Mouse (Mus musculus) neural tube, embryonic 12.5 days (tissue): ENCODE measurements at regions not wholly inside any gene's neighbourhood (a gene's known extent, or its start where the extent isn't known, plus 50 kb on each side); places are given as distances from the start of the nearest gene placed in this dataset.

Experiments
- ATAC-seq: fragments of 200-750 bp; cut with Nextera tagmentation; 2 replicates; pipeline ENCODE4 v1.8.0; 2017; ENCODE audit warnings: low read depth, mild to moderate bottlenecking, moderate TSS enrichment, moderate library complexity; ENCODE audit not compliant: low FRiP score
- H3K27ac ChIP-seq: fragments of 300-500 bp; sonication (generic); 2 replicates; pipeline ENCODE4 v1.5.1; 2016
- H3K27me3 ChIP-seq: fragments of 300-500 bp; sonication (generic); replicated peaks from 2 replicates; pipeline ENCODE4 v1.6.1; 2016; ENCODE audit warnings: mild to moderate bottlenecking
- H3K36me3 ChIP-seq: fragments of 300-500 bp; sonication (generic); 2 replicates; pipeline ENCODE4 v1.6.1; 2016; ENCODE audit warnings: mild to moderate bottlenecking
- H3K4me1 ChIP-seq: fragments of 300-500 bp; sonication (generic); 2 replicates; pipeline ENCODE4 v1.6.1; 2016
- H3K4me2 ChIP-seq: fragments of 300-500 bp; sonication (generic); replicated peaks from 2 replicates; pipeline ENCODE4 v1.6.1; 2016; ENCODE audit warnings: mild to moderate bottlenecking
- H3K4me3 ChIP-seq: fragments of 300-500 bp; sonication (generic); 2 replicates; pipeline ENCODE4 v1.5.1; 2016
- H3K9ac ChIP-seq: fragments of 300-500 bp; sonication (generic); 2 replicates; pipeline ENCODE4 v1.6.1; 2016; ENCODE audit warnings: mild to moderate bottlenecking
- H3K9me3 ChIP-seq: fragments of 300-500 bp; sonication (generic); 2 replicates; pipeline ENCODE4 v1.6.1; 2016; ENCODE audit warnings: mild to moderate bottlenecking
- WGBS: fragments of 180-500 bp; shearing (Covaris S2); methylation state at CpG from one replicate; pipeline ENCODE4 v1.1.7; 2016; 5-methylcytosine and 5-hydroxymethylcytosine counted together

DNA sequence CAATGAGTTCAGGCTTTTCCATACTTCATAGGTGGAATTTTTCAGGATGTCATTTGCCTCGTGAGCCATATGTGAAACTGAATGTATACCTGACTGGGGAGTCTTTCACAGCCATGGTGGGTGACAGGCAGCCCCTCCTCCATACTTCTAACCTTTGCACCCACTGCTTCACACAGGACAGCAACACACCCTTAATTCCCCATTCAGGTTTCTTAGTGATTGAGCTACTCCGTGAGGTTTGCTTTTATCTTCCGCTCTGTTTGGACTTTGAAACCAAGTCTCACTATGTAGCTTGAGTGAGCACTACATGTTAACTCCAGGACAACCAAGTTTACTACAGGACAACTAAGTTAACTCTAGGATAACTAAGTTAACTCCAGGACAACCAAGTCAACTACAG is 381.4 kb downstream of the Matn1 start:
- H3K27me3 ChIP-seq, result no peaks in the 10 kb centered on the region
- no peak overlapping the region for H3K4me2 ChIP-seq
- no peak for ATAC-seq
- H3K4me1 ChIP-seq, result no peaks in the 10 kb centered on the region
- H3K27ac ChIP-seq, result no peak overlapping the region
- no peak overlapping the region for H3K4me3 ChIP-seq
- H3K36me3 ChIP-seq, result no peaks in the 10 kb centered on the region
- H3K9me3 ChIP-seq, result no peaks in the 10 kb centered on the region
- H3K9ac ChIP-seq, result no peak overlapping the region
- 94% methylated on average over 3 of the region's 3 CpGs for WGBS

DNA sequence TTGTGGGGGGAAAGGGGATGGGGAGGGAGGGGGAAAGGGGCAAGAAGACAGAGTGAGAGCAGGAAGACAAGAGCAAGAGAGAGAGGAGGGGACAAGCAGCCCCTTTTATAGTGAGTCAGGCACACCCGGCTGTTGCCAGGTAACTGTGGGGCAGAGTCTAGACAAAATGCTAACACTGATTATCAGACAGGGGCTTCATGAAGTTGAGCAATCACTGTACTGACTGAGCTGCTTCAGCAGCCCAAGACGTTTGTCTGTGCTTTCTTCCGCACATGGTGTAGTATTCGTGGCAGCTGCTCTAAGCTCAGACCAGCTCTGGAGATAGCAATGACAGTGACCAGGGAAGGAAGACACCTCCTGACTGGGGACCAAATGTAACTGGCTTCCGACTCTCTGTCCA is 385.2 kb downstream of the Matn1 start:
- Histone ChIP-seq H3K27ac (no peak overlapping the region), H3K9me3 (no peaks in the 10 kb centered on the region), H3K4me1 (no peaks in the 10 kb centered on the region), H3K36me3 (no peaks in the 10 kb centered on the region), H3K27me3 (no peaks in the 10 kb centered on the region), H3K9ac (no peak overlapping the region), H3K4me3 (no peak overlapping the region), H3K4me2 (no peak overlapping the region)
- WGBS, result 61% methylated on average over 5 of the region's 5 CpGs
- no peak for ATAC-seq

DNA sequence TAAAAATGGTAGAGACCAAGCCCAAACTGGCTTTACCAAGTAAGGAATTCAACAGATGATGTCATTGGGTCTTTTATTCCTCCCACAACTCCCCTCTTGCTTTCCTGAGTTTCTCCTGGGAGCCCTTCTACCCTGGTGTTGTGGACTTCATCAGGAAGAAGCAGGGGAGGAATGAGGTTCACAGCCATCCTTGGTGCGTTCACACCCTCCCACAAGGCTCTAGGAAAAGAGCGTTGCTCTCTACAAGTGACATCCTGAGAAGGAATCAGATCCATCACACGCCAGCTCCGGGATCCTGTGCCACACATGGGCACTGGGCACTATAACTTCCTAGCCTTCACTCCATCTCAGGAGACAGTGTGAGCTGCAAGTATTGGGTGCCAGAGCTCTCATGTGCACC is 387.5 kb downstream of the Matn1 start:
- no peak overlapping the region for H3K9ac ChIP-seq

DNA sequence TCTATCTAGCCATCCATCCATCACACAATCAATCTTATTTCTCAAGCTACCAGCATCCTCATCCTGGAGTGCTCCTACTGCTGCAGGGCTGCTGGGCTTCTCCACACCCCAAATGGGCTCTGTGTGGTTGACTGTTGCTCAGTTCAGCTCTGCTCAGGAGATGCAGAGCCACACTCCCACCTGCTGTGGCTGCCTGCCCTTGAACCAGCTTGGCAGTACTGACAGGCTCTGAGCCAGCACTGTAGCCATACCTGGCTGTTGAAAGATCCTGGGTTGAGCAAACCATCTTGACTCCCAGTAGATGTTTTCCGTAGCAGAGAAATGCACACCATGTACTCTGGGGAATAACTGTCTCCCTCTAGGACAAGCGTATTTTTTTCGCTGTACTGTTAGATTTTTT is 392.6 kb downstream of the Matn1 start:
- no peaks in the 10 kb centered on the region for H3K36me3 ChIP-seq
- H3K27me3 ChIP-seq, result no peaks in the 10 kb centered on the region
- no peak overlapping the region for H3K27ac ChIP-seq
- 89% methylated on average over 3 of the region's 3 CpGs for WGBS
- ATAC-seq, result no peak
- H3K4me1 ChIP-seq, result peaks cover 8% of the 10 kb centered on the region
- no peak overlapping the region for H3K9ac ChIP-seq
- no peak overlapping the region for H3K4me3 ChIP-seq
- no peak overlapping the region for H3K4me2 ChIP-seq
- no peaks in the 10 kb centered on the region for H3K9me3 ChIP-seq

More for the DNA sequence above, 387.5 kb downstream of the Matn1 start:
- H3K4me2 ChIP-seq, result no peak overlapping the region
- ATAC-seq, result no peak
- H3K27ac ChIP-seq, result no peak overlapping the region
- WGBS, result 93% methylated on average over 4 of the region's 4 CpGs
- no peaks in the 10 kb centered on the region for H3K4me1 ChIP-seq
- H3K9me3 ChIP-seq, result no peaks in the 10 kb centered on the region
- no peaks in the 10 kb centered on the region for H3K36me3 ChIP-seq
- no peaks in the 10 kb centered on the region for H3K27me3 ChIP-seq
- no peak overlapping the region for H3K4me3 ChIP-seq

DNA sequence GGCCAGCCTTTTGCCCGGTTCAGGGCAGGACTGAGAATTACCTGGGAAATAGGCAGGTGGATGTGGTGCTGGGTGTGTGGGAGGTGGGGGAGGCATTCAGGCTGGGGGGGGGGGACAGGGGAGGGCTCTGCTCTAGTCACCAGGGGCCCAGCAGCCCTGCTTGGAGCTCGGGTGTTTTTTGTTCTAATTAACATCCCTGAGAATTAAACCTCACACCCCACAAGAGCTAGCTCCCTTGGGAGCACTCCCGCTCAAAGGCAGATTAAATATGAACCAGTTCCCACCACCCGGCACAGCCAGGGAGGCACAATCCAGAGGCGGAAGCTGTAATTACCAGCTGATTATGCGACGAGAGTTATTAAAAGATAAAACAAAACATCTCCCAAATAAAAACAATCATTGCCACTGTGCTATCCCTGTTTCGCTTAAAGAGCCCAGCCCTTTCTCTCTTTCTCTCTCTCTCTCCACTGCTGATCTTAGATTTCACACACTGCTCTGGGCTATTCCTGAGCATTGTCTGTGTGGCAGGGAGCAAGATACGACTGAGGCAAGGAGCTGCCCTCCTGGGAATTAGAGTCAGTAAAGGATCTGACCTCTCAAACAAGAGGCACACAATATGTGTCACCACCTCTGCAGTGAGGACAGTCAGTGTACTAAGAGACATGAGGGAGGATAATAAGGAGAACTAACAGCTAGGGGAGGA is 397.0 kb downstream of the Matn1 start:
- Histone ChIP-seq H3K4me1 (peaks cover 8% of the 10 kb centered on the region), H3K27me3 (no peaks in the 10 kb centered on the region), H3K27ac (no peak overlapping the region), H3K36me3 (no peaks in the 10 kb centered on the region), H3K9ac (no peak overlapping the region), H3K4me3 (no peak overlapping the region), H3K9me3 (no peaks in the 10 kb centered on the region), H3K4me2 (no peak overlapping the region)
- ATAC-seq, result no peak
- 46% methylated on average over 9 of the region's 9 CpGs for WGBS

DNA sequence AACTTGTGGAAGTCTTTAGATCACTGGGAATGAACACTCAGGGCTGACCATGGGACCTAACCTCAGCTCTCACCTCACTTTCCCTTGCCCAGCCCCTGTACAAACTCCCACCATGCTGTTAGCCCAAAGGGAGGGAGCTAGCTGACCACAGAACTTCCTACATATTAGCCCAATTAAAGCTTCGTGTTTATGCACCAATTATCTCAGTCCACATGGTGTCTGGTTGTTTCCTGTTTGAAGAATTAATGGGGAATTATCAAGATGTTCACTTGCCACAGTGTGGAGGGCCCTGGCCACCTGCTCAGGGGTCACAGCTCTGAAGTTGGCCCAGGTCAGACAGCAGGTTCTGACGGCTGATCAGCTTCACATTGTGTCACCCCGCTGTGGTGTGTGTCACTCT is 402.5 kb downstream of the Matn1 start:
- no peaks in the 10 kb centered on the region for H3K27me3 ChIP-seq
- ATAC-seq, result no peak
- H3K27ac ChIP-seq, result no peak overlapping the region
- WGBS, result 75% methylated on average over 3 of the region's 3 CpGs
- 0 out of 2 replicates have a peak, but pooled peaks cover 5% of the 10 kb centered on the region for H3K4me1 ChIP-seq
- H3K4me2 ChIP-seq, result no peak overlapping the region
- no peak overlapping the region for H3K4me3 ChIP-seq
- H3K36me3 ChIP-seq, result no peaks in the 10 kb centered on the region
- H3K9me3 ChIP-seq, result no peaks in the 10 kb centered on the region
- no peak overlapping the region for H3K9ac ChIP-seq

DNA sequence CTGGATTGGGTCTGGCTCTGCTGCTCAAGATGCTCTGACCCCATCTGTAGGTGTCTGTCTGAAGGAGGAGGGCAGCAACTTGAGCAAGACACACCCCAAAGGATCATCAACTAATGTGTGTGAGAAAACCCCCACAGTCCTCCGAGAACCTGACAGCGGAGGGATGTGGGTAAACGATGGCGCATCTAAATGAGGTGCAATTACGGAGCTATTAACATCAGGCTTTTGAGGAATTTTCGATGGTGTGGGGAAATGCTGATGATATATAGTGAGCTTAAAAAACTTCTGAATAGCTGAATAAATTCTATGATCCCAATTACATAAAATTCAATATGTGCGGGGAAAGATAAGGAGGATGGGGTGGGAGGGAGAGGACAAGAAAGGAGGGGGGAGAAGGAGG is 406.1 kb downstream of the Matn1 start:
- Histone ChIP-seq H3K36me3 (no peaks in the 10 kb centered on the region), H3K9ac (no peak overlapping the region), H3K27me3 (no peaks in the 10 kb centered on the region), H3K27ac (no peak overlapping the region), H3K4me2 (no peak overlapping the region), H3K9me3 (no peaks in the 10 kb centered on the region), H3K4me3 (no peak overlapping the region), H3K4me1 (0 out of 2 replicates have a peak, but pooled peaks cover 5% of the 10 kb centered on the region)
- ATAC-seq, result no peak
- WGBS, result 20% methylated on average over 7 of the region's 7 CpGs

DNA sequence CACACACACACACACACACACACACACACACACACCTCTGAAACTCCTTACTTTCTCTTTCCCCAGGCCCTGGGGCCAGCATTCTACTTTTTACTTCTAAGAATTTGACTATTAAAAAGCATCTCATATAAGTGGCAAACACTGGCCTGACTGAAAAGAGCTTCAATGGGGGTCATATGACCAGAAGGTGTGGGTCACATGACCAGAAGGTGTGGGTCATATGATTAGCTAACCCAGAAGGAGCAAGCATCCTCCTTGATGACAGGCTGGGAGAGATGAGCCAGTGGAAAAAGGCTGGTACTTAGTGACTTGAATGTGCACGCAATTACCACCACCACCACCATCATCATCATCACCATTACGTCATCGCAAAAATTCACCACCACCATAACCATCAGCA is 410.7 kb downstream of the Matn1 start:
- Histone ChIP-seq H3K9me3 (no peaks in the 10 kb centered on the region), H3K36me3 (no peaks in the 10 kb centered on the region), H3K9ac (no peak overlapping the region), H3K4me2 (no peak overlapping the region), H3K4me1 (0 out of 2 replicates have a peak, but pooled peaks cover 4% of the 10 kb centered on the region), H3K4me3 (no peak overlapping the region), H3K27me3 (no peaks in the 10 kb centered on the region), H3K27ac (no peak overlapping the region)
- no peak for ATAC-seq
- 94% methylated on average over 3 of the region's 3 CpGs for WGBS

DNA sequence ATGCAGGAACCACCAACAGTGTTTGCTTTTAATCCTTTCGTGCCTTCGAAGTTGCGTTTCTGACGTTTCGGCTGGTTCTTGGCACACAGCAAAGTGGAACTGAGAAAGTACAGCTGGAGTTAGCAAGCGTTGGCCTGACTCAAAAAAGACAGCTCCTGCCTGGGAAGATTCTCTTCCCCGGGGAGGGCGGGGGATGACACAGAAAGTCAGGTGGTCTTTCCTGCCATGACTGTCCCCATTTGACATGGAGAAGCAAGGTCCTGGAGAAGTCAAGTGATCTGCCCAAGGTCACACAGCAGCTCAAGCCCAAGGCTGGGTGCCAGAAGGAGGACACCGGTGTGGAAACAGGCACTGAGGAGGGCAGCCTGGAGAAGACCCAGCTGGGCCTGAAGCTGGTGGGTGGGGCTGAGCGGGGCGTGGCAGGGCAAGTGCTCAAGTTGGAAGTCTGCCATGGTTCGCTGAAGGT is 411.4 kb downstream of the Matn1 start:
- H3K27ac ChIP-seq, result no peak overlapping the region
- WGBS, result 93% methylated on average over 12 of the region's 12 CpGs
- H3K36me3 ChIP-seq, result no peaks in the 10 kb centered on the region
- no peak overlapping the region for H3K4me3 ChIP-seq
- ATAC-seq, result no peak
- no peak overlapping the region for H3K9ac ChIP-seq
- H3K4me1 ChIP-seq, result no peaks in the 10 kb centered on the region
- H3K4me2 ChIP-seq, result no peak overlapping the region
- no peaks in the 10 kb centered on the region for H3K9me3 ChIP-seq
- no peaks in the 10 kb centered on the region for H3K27me3 ChIP-seq

DNA sequence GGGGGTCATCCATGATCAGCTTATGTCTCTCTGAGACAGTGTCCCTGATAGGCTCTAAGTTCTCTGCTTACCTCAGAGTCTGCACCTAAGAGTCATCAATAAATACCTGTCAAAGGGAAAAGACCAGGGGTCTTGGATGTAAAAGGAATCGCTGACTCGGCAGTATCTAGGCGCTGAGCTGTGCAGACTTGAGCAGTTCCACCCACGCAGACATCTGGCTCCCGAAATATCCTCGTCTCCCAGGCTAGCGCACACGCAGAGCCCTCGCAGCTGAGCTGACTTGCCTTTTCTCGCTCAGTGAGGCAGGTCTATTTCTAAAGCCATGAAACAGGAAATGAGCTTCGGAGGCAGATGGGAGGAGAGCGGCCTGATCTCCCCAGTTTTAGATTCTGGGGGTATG is 412.1 kb downstream of the Matn1 start:
- Histone ChIP-seq H3K27me3 (no peaks in the 10 kb centered on the region), H3K9me3 (no peaks in the 10 kb centered on the region), H3K27ac (no peak overlapping the region), H3K9ac (no peak overlapping the region), H3K36me3 (no peaks in the 10 kb centered on the region), H3K4me2 (no peak overlapping the region), H3K4me1 (no peaks in the 10 kb centered on the region), H3K4me3 (no peak overlapping the region)
- WGBS, result 84% methylated on average over 12 of the region's 12 CpGs
- no peak for ATAC-seq

DNA sequence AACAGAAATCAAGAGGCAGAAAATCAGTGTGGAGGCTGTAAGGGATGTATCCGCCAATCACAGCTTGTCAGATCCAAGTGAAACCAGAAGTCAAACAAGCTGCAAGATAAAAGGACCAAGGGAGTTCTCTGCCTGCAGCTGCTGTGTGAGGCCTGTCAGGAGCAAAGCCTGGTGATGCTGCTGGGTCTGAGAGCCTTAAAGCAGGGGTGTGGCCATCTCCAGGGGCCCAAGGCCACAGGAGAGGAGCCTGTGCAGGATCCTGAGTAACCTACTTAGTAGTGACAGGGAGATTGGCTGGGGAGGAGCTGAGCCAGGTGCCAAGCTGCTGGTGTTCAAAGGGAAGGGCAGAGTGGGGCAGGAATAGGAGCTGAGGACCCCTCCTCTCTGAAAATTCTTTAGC is 418.8 kb downstream of the Matn1 start:
- Histone ChIP-seq H3K27ac (no peak overlapping the region), H3K4me1 (no peaks in the 10 kb centered on the region), H3K36me3 (no peaks in the 10 kb centered on the region), H3K9ac (no peak overlapping the region), H3K4me3 (no peak overlapping the region), H3K9me3 (no peaks in the 10 kb centered on the region), H3K27me3 (no peaks in the 10 kb centered on the region), H3K4me2 (no peak overlapping the region)
- no peak for ATAC-seq
- WGBS, result 63% methylated on average over 1 of the region's 1 CpGs

DNA sequence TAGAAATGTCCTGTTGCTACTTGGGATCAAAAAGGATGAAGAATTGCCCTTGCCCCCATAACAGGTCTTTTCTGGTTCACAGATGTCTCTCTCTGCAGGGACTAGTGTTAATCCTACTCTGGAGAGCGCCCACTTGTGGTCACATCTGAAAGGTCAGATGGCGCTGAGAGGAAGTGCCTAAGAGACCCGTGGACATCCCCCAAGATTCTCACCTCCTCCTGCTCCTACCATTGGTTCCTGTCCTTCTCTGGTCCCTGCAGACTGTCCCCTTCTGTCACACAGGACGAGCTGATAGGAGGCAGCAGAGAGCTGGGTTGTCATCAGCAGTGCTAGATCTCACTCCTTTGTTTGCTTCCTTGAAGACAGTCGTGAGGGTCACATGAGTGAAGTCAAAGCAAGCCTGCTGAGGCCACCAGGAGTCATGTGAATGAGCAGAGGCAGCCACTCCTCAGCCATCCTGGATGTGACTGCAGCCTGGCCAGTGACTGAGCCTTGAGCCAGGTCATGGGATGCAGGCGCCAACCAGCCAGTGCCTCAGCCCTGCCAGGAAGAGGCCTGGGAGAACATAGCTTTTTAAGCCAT is 420.6 kb downstream of the Matn1 start:
- Histone ChIP-seq H3K27ac (no peak overlapping the region), H3K4me2 (no peak overlapping the region), H3K27me3 (no peaks in the 10 kb centered on the region), H3K4me3 (no peak overlapping the region), H3K4me1 (no peaks in the 10 kb centered on the region), H3K9ac (no peak overlapping the region), H3K36me3 (no peaks in the 10 kb centered on the region), H3K9me3 (no peaks in the 10 kb centered on the region)
- no peak for ATAC-seq
- WGBS, result 30% methylated on average over 6 of the region's 6 CpGs

DNA sequence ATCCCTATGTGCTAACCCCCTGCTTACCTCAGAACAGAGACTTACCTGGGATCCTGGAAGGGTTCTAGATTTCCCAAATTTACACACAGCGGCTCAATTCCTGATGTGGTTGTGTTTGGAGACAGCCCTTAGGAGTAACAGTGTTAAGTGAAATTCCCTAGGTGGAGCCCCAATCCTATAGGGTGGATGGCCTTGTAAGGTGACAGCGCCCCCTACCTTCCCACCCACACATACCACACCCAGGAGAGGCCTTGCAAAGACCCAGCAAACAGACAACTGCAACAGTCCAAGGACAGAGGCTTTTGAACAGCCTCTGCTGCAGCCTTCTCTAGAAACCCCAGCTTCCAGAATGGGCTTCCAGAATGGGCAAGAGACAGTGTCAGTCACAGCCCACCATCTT is 421.8 kb downstream of the Matn1 start:
- Histone ChIP-seq H3K4me3 (no peak overlapping the region), H3K4me2 (no peak overlapping the region), H3K4me1 (no peaks in the 10 kb centered on the region), H3K36me3 (no peaks in the 10 kb centered on the region), H3K9ac (no peak overlapping the region), H3K27me3 (no peaks in the 10 kb centered on the region), H3K27ac (no peak overlapping the region), H3K9me3 (no peaks in the 10 kb centered on the region)
- no peak for ATAC-seq
- 53% methylated on average over 2 of the region's 2 CpGs for WGBS
